Mouse (Mus musculus) neural tube, embryonic 12.5 days (tissue): Measurements from ENCODE around the gene Cmtm5. TPM values are rescaled to one million over a fixed set of nuclear protein-coding genes. Genes with fewer than 3 reads are reported as not detected.
"Not testable (repeated sequence)": the region's sequence is repeated elsewhere in the genome, so short reads cannot be mapped to it uniquely, and the experiment has no call there.

Experiments
- ATAC-seq: fragments of 200-750 bp; cut with Nextera tagmentation; 2 replicates; pipeline ENCODE4 v1.8.0; 2017; ENCODE audit warnings: low read depth, mild to moderate bottlenecking, moderate TSS enrichment, moderate library complexity; ENCODE audit not compliant: low FRiP score
- H3K27ac ChIP-seq: fragments of 300-500 bp; sonication (generic); 2 replicates; pipeline ENCODE4 v1.5.1; 2016
- H3K27me3 ChIP-seq: fragments of 300-500 bp; sonication (generic); replicated peaks from 2 replicates; pipeline ENCODE4 v1.6.1; 2016; ENCODE audit warnings: mild to moderate bottlenecking
- H3K36me3 ChIP-seq: fragments of 300-500 bp; sonication (generic); 2 replicates; pipeline ENCODE4 v1.6.1; 2016; ENCODE audit warnings: mild to moderate bottlenecking
- H3K4me1 ChIP-seq: fragments of 300-500 bp; sonication (generic); 2 replicates; pipeline ENCODE4 v1.6.1; 2016
- H3K4me2 ChIP-seq: fragments of 300-500 bp; sonication (generic); replicated peaks from 2 replicates; pipeline ENCODE4 v1.6.1; 2016; ENCODE audit warnings: mild to moderate bottlenecking
- H3K4me3 ChIP-seq: fragments of 300-500 bp; sonication (generic); 2 replicates; pipeline ENCODE4 v1.5.1; 2016
- H3K9ac ChIP-seq: fragments of 300-500 bp; sonication (generic); 2 replicates; pipeline ENCODE4 v1.6.1; 2016; ENCODE audit warnings: mild to moderate bottlenecking
- H3K9me3 ChIP-seq: fragments of 300-500 bp; sonication (generic); 2 replicates; pipeline ENCODE4 v1.6.1; 2016; ENCODE audit warnings: mild to moderate bottlenecking
- WGBS: fragments of 180-500 bp; shearing (Covaris S2); methylation state at CpG from one replicate; pipeline ENCODE4 v1.1.7; 2016; 5-methylcytosine and 5-hydroxymethylcytosine counted together
- polyA plus RNA-seq: library from polyadenylated mRNA; unstranded; fragments of >200 nt; fragmentation: Nextera tagmentation; extraction: Ambion mirVana; gene quantifications from 2 replicates; pipeline ENCODE4 v1.2.1, GENCODE M21; 2016

Gene Cmtm5
- polyA plus RNA-seq, 1 experiment from 2014 or later, result 7.2 TPM

GRCm38 (mm10) chr14:54951587-54951986 lies 15.5 kb downstream of the Cmtm5 start:
- no peak for ATAC-seq
- WGBS, result 87% methylated on average over 6 of the region's 6 CpGs
- H3K27me3 ChIP-seq, result no peaks in the 10 kb centered on the region; the same call in 1 of the 2 replicates
- H3K9me3 ChIP-seq, result no peaks in the 10 kb centered on the region
- no peak overlapping the region for H3K9ac ChIP-seq
- no peak overlapping the region for H3K4me2 ChIP-seq
- no peaks in the 10 kb centered on the region for H3K4me1 ChIP-seq
- no peaks in the 10 kb centered on the region for H3K36me3 ChIP-seq
- H3K4me3 ChIP-seq, result no peak overlapping the region
- no peak overlapping the region for H3K27ac ChIP-seq

- H3K27ac ChIP-seq, result no peak overlapping the region
- no peak overlapping the region for H3K4me3 ChIP-seq
- no peak overlapping the region for H3K9ac ChIP-seq
- WGBS, result 90% methylated on average over 8 of the region's 8 CpGs
- no peaks in the 10 kb centered on the region for H3K9me3 ChIP-seq
- ATAC-seq, result no peak
- H3K27me3 ChIP-seq, result no peaks in the 10 kb centered on the region; the same call in 1 of the 2 replicates
- H3K36me3 ChIP-seq, result no peaks in the 10 kb centered on the region
- no peaks in the 10 kb centered on the region for H3K4me1 ChIP-seq
- H3K4me2 ChIP-seq, result no peak overlapping the region
Measured at GRCm38 (mm10) chr14:54953664-54954206, 17.7 kb downstream of the Cmtm5 start.

GRCm38 (mm10) chr14:54954474-54954873 lies 18.4 kb downstream of the Cmtm5 start:
- H3K9me3 ChIP-seq, result no peaks in the 10 kb centered on the region
- no peaks in the 10 kb centered on the region for H3K36me3 ChIP-seq
- no peaks in the 10 kb centered on the region for H3K4me1 ChIP-seq
- H3K27me3 ChIP-seq, result no peaks in the 10 kb centered on the region; the same call in 1 of the 2 replicates
- WGBS, result 86% methylated on average over 3 of the region's 3 CpGs
- no peak overlapping the region for H3K27ac ChIP-seq
- ATAC-seq, result no peak
- H3K9ac ChIP-seq, result no peak overlapping the region
- no peak overlapping the region for H3K4me2 ChIP-seq
- no peak overlapping the region for H3K4me3 ChIP-seq

- no peak overlapping the region for H3K9ac ChIP-seq
- ATAC-seq, result no peak
- no peaks in the 10 kb centered on the region for H3K36me3 ChIP-seq
- no peaks in the 10 kb centered on the region for H3K4me1 ChIP-seq
- no peak overlapping the region for H3K27ac ChIP-seq
- H3K4me3 ChIP-seq, result no peak overlapping the region
- WGBS, result 86% methylated on average over 3 of the region's 3 CpGs
- no peaks in the 10 kb centered on the region for H3K9me3 ChIP-seq
- H3K4me2 ChIP-seq, result no peak overlapping the region
- no peaks in the 10 kb centered on the region for H3K27me3 ChIP-seq
Measured at GRCm38 (mm10) chr14:54955481-54955880, 19.4 kb downstream of the Cmtm5 start.

- Histone ChIP-seq H3K4me2 (no peak overlapping the region), H3K4me3 (no peak overlapping the region), H3K9ac (no peak overlapping the region), H3K27me3 (no peaks in the 10 kb centered on the region), H3K36me3 (no peaks in the 10 kb centered on the region), H3K27ac (no peak overlapping the region), H3K9me3 (no peaks in the 10 kb centered on the region), H3K4me1 (no peaks in the 10 kb centered on the region)
- ATAC-seq, result no peak
- WGBS, result 88% methylated on average over 9 of the region's 9 CpGs
Measured at GRCm38 (mm10) chr14:54956533-54956932, 20.5 kb downstream of the Cmtm5 start.

GRCm38 (mm10) chr14:54958503-54958902 lies 22.4 kb downstream of the Cmtm5 start:
- H3K4me3 ChIP-seq, result no peak overlapping the region
- no peak overlapping the region for H3K9ac ChIP-seq
- no peak overlapping the region for H3K4me2 ChIP-seq
- WGBS, result 81% methylated on average over 4 of the region's 4 CpGs
- H3K9me3 ChIP-seq, result no peaks in the 10 kb centered on the region
- H3K4me1 ChIP-seq, result no peaks in the 10 kb centered on the region
- H3K36me3 ChIP-seq, result no peaks in the 10 kb centered on the region
- no peak overlapping the region for H3K27ac ChIP-seq
- no peak for ATAC-seq
- no peaks in the 10 kb centered on the region for H3K27me3 ChIP-seq

- H3K4me3 ChIP-seq, result no peak overlapping the region
- H3K27me3 ChIP-seq, result no peaks in the 10 kb centered on the region
- no peak overlapping the region for H3K27ac ChIP-seq
- no peaks in the 10 kb centered on the region for H3K36me3 ChIP-seq
- H3K4me2 ChIP-seq, result no peak overlapping the region
- no peak for ATAC-seq
- no peak overlapping the region for H3K9ac ChIP-seq
- no peaks in the 10 kb centered on the region for H3K4me1 ChIP-seq
- H3K9me3 ChIP-seq, result no peaks in the 10 kb centered on the region
- 86% methylated on average over 3 of the region's 3 CpGs for WGBS
Measured at GRCm38 (mm10) chr14:54959197-54959596, 23.1 kb downstream of the Cmtm5 start.

- not testable (repeated sequence) for H3K36me3 ChIP-seq, ATAC-seq, H3K9me3 ChIP-seq, H3K27me3 ChIP-seq, H3K4me1 ChIP-seq, H3K4me2 ChIP-seq, H3K9ac ChIP-seq, H3K27ac ChIP-seq, H3K4me3 ChIP-seq
- WGBS, result 93% methylated on average over 12 of the region's 12 CpGs
Measured at GRCm38 (mm10) chr14:54959853-54960613, 24.0 kb downstream of the Cmtm5 start.

GRCm38 (mm10) chr14:54960769-54961168 lies 24.7 kb downstream of the Cmtm5 start:
- Histone ChIP-seq H3K36me3 (no peaks in the 10 kb centered on the region), H3K4me2 (no peak overlapping the region), H3K9me3 (no peaks in the 10 kb centered on the region), H3K27ac (no peak overlapping the region), H3K27me3 (no peaks in the 10 kb centered on the region), H3K4me3 (no peak overlapping the region), H3K9ac (no peak overlapping the region), H3K4me1 (no peaks in the 10 kb centered on the region)
- WGBS, result 75% methylated on average over 10 of the region's 10 CpGs
- no peak for ATAC-seq

- Histone ChIP-seq H3K4me3 (no peak overlapping the region), H3K9me3 (no peaks in the 10 kb centered on the region), H3K36me3 (no peaks in the 10 kb centered on the region), H3K27ac (no peak overlapping the region), H3K4me1 (no peaks in the 10 kb centered on the region), H3K9ac (no peak overlapping the region), H3K4me2 (no peak overlapping the region), H3K27me3 (no peaks in the 10 kb centered on the region)
- no peak for ATAC-seq
- WGBS, result 83% methylated on average over 5 of the region's 5 CpGs
Measured at GRCm38 (mm10) chr14:54961487-54961886, 25.4 kb downstream of the Cmtm5 start.

GRCm38 (mm10) chr14:54962714-54963113 lies 26.7 kb downstream of the Cmtm5 start:
- no peaks in the 10 kb centered on the region for H3K9me3 ChIP-seq
- H3K36me3 ChIP-seq, result no peaks in the 10 kb centered on the region
- no peak overlapping the region for H3K4me3 ChIP-seq
- H3K9ac ChIP-seq, result no peak overlapping the region
- WGBS, result 90% methylated on average over 7 of the region's 7 CpGs
- no peak overlapping the region for H3K4me2 ChIP-seq
- H3K4me1 ChIP-seq, result no peaks in the 10 kb centered on the region
- no peaks in the 10 kb centered on the region for H3K27me3 ChIP-seq
- no peak overlapping the region for H3K27ac ChIP-seq
- no peak for ATAC-seq

- ATAC-seq, result no peak
- H3K36me3 ChIP-seq, result no peaks in the 10 kb centered on the region
- no peaks in the 10 kb centered on the region for H3K4me1 ChIP-seq
- no peaks in the 10 kb centered on the region for H3K27me3 ChIP-seq
- H3K4me3 ChIP-seq, result no peak overlapping the region
- WGBS, result 83% methylated on average over 11 of the region's 11 CpGs
- no peak overlapping the region for H3K4me2 ChIP-seq
- H3K9ac ChIP-seq, result no peak overlapping the region
- no peaks in the 10 kb centered on the region for H3K9me3 ChIP-seq
- H3K27ac ChIP-seq, result no peak overlapping the region
Measured at GRCm38 (mm10) chr14:54963727-54964126, 27.7 kb downstream of the Cmtm5 start.

- ATAC-seq, result no peak
- Histone ChIP-seq H3K27me3 (no peaks in the 10 kb centered on the region), H3K4me3 (no peak overlapping the region), H3K9ac (no peak overlapping the region), H3K4me1 (no peaks in the 10 kb centered on the region), H3K36me3 (no peaks in the 10 kb centered on the region), H3K9me3 (no peaks in the 10 kb centered on the region), H3K4me2 (no peak overlapping the region), H3K27ac (no peak overlapping the region)
- WGBS, result 84% methylated on average over 15 of the region's 15 CpGs
Measured at GRCm38 (mm10) chr14:54965044-54965443, 29.0 kb downstream of the Cmtm5 start.
